Mouse (Mus musculus) limb, embryonic 15.5 days (tissue): ENCODE results near the gene Rassf4. TPM values are rescaled to one million over a fixed set of nuclear protein-coding genes. Genes with fewer than 3 reads are reported as not detected.

Experiments used
- microRNA-seq: library from miRNA; unstranded; fragments of <30 nt; microRNA quantifications from one replicate; pipeline ENCODE4, GENCODE M21; 2016
- polyA plus RNA-seq: library from polyadenylated mRNA; unstranded; fragments of >200 nt; fragmentation: Nextera tagmentation; extraction: Ambion mirVana; gene quantifications from 2 replicates; pipeline ENCODE4 v1.2.1, GENCODE M21; 2015

Rassf4 gene
- polyA plus RNA-seq, 1 experiment from 2014 or later = 11.2 TPM

Small RNA genes within 50 kb of the gene (microRNA-seq; reads per million reads assigned to microRNA genes)
- gene Mir7043 = not detected

Other genes with a start within 250 kb of the Rassf4 start
- gene Alox5, start 212.8 kb downstream of the Rassf4 start, polyA plus RNA-seq = 3.1 and 3.7 TPM in 2 replicates
- not detected in 2 replicates for gene Olfr211, start 184.9 kb downstream of the Rassf4 start, polyA plus RNA-seq
- not detected in 2 replicates for gene Olfr212, start 167.4 kb downstream of the Rassf4 start, polyA plus RNA-seq
- not detected in 2 replicates for gene Olfr213, start 135.5 kb downstream of the Rassf4 start, polyA plus RNA-seq
- gene Gm5580, start 122.8 kb downstream of the Rassf4 start, polyA plus RNA-seq = 0.44 and 0.78 TPM in 2 replicates
- not detected in 2 replicates for gene Olfr214, start 119.7 kb downstream of the Rassf4 start, polyA plus RNA-seq
- gene Olfr215, start 89.8 kb downstream of the Rassf4 start, polyA plus RNA-seq = not detected in 2 replicates
- 138 and 143 TPM in 2 replicates for gene Zfp422, start 45.0 kb downstream of the Rassf4 start, polyA plus RNA-seq
- gene Depp1, start 23.3 kb downstream of the Rassf4 start, polyA plus RNA-seq = 38.3 and 47.2 TPM in 2 replicates
- gene Tmem72, start 43.0 kb upstream of the Rassf4 start, polyA plus RNA-seq = 0.14 and 0.32 TPM in 2 replicates